Mouse (Mus musculus): ENCODE data around the gene Kcnh1. TPM values are rescaled to one million over a fixed set of nuclear protein-coding genes. Genes with fewer than 3 reads are reported as not detected.

Gene Kcnh1
- polyA plus RNA-seq, 1 experiment from 2014 or later, result 0.04 TPM

GRCm38 (mm10) chr1:192300417-192300816 lies 109.8 kb downstream of the Kcnh1 start:
- Histone ChIP-seq H3K36me3 (ENCODE audit: control insufficient read depth, insufficient read depth, low read length) (no peaks in the 10 kb centered on the region), H3K4me1 (replicated peaks; ENCODE audit: control insufficient read depth, insufficient read depth, low read length) (no peaks in the 10 kb centered on the region), H3K9me3 (ENCODE audit: control insufficient read depth, low read length) (no peaks in the 10 kb centered on the region), H3K27ac (ENCODE audit: low read depth, low read length) (no peak overlapping the region), H3K27me3 (replicated peaks; ENCODE audit: control insufficient read depth, insufficient read depth, low read length) (no peaks in the 10 kb centered on the region), H3K4me2 (no peak overlapping the region), H3K4me3 (ENCODE audit: low read depth, low read length) (no peak overlapping the region), H3K9ac (ENCODE audit: low read depth, low read length) (no peak overlapping the region)
- no peak for ATAC-seq (replicated peaks; ENCODE audit: low FRiP score)
- no peak for DNase-seq (ENCODE audit: low spot score)
- WGBS, result 80% methylated on average over 7 of the region's 7 CpGs

- 59% methylated on average over 2 of the region's 2 CpGs for WGBS
- no peak overlapping the region for H3K4me2 ChIP-seq
- no peak for ATAC-seq (replicated peaks; ENCODE audit: low FRiP score)
- H3K36me3 ChIP-seq (ENCODE audit: control insufficient read depth, insufficient read depth, low read length), result no peaks in the 10 kb centered on the region
- no peak overlapping the region for H3K4me3 ChIP-seq (ENCODE audit: low read depth, low read length)
- no peak for DNase-seq (ENCODE audit: low spot score)
- H3K9me3 ChIP-seq (ENCODE audit: control insufficient read depth, low read length), result no peaks in the 10 kb centered on the region
- H3K27ac ChIP-seq (ENCODE audit: low read depth, low read length), result no peak overlapping the region
- no peak overlapping the region for H3K9ac ChIP-seq (ENCODE audit: low read depth, low read length)
- no peaks in the 10 kb centered on the region for H3K4me1 ChIP-seq (replicated peaks; ENCODE audit: control insufficient read depth, insufficient read depth, low read length)
- no peaks in the 10 kb centered on the region for H3K27me3 ChIP-seq (replicated peaks; ENCODE audit: control insufficient read depth, insufficient read depth, low read length)
Observed at GRCm38 (mm10) chr1:192303615-192304014, 113.0 kb downstream of the Kcnh1 start.

GRCm38 (mm10) chr1:192305155-192305554 lies 114.6 kb downstream of the Kcnh1 start:
- Histone ChIP-seq H3K9me3 (ENCODE audit: control insufficient read depth, low read length) (no peaks in the 10 kb centered on the region), H3K4me1 (replicated peaks; ENCODE audit: control insufficient read depth, insufficient read depth, low read length) (no peaks in the 10 kb centered on the region), H3K4me3 (ENCODE audit: low read depth, low read length) (no peak overlapping the region), H3K27me3 (replicated peaks; ENCODE audit: control insufficient read depth, insufficient read depth, low read length) (no peaks in the 10 kb centered on the region), H3K36me3 (ENCODE audit: control insufficient read depth, insufficient read depth, low read length) (no peaks in the 10 kb centered on the region), H3K4me2 (no peak overlapping the region), H3K27ac (ENCODE audit: low read depth, low read length) (no peak overlapping the region), H3K9ac (ENCODE audit: low read depth, low read length) (no peak overlapping the region)
- WGBS, result 80% methylated on average over 1 of the region's 1 CpGs
- no peak for ATAC-seq (replicated peaks; ENCODE audit: low FRiP score)
- no peak for DNase-seq (ENCODE audit: low spot score)

GRCm38 (mm10) chr1:192307055-192307454 lies 116.5 kb downstream of the Kcnh1 start:
- Histone ChIP-seq H3K27ac (ENCODE audit: low read depth, low read length) (no peak overlapping the region), H3K4me1 (replicated peaks; ENCODE audit: control insufficient read depth, insufficient read depth, low read length) (no peaks in the 10 kb centered on the region), H3K27me3 (replicated peaks; ENCODE audit: control insufficient read depth, insufficient read depth, low read length) (no peaks in the 10 kb centered on the region), H3K4me2 (no peak overlapping the region), H3K9ac (ENCODE audit: low read depth, low read length) (no peak overlapping the region), H3K9me3 (ENCODE audit: control insufficient read depth, low read length) (no peaks in the 10 kb centered on the region), H3K4me3 (ENCODE audit: low read depth, low read length) (no peak overlapping the region), H3K36me3 (ENCODE audit: control insufficient read depth, insufficient read depth, low read length) (no peaks in the 10 kb centered on the region)
- no peak for DNase-seq (ENCODE audit: low spot score)
- no peak for ATAC-seq (replicated peaks; ENCODE audit: low FRiP score)

GRCm38 (mm10) chr1:192311298-192311697 lies 120.7 kb downstream of the Kcnh1 start:
- no peaks in the 10 kb centered on the region for H3K9me3 ChIP-seq (ENCODE audit: control insufficient read depth, low read length)
- no peak overlapping the region for H3K4me3 ChIP-seq (ENCODE audit: low read depth, low read length)
- no peak for ATAC-seq (replicated peaks; ENCODE audit: low FRiP score)
- H3K36me3 ChIP-seq (ENCODE audit: control insufficient read depth, insufficient read depth, low read length), result no peaks in the 10 kb centered on the region
- no peak overlapping the region for H3K27ac ChIP-seq (ENCODE audit: low read depth, low read length)
- H3K9ac ChIP-seq (ENCODE audit: low read depth, low read length), result no peak overlapping the region
- peaks cover 4% of the 10 kb centered on the region; the same call in 1 of the 2 replicates for H3K4me1 ChIP-seq (replicated peaks; ENCODE audit: control insufficient read depth, insufficient read depth, low read length)
- no peak overlapping the region for H3K4me2 ChIP-seq
- no peaks in the 10 kb centered on the region for H3K27me3 ChIP-seq (replicated peaks; ENCODE audit: control insufficient read depth, insufficient read depth, low read length)
- DNase-seq (ENCODE audit: low spot score), result no peak

- WGBS, result 63% methylated on average over 6 of the region's 6 CpGs
- Histone ChIP-seq H3K27me3 (replicated peaks; ENCODE audit: control insufficient read depth, insufficient read depth, low read length) (no peaks in the 10 kb centered on the region), H3K9me3 (ENCODE audit: control insufficient read depth, low read length) (no peaks in the 10 kb centered on the region), H3K27ac (ENCODE audit: low read depth, low read length) (no peak overlapping the region), H3K4me3 (ENCODE audit: low read depth, low read length) (no peak overlapping the region), H3K4me1 (replicated peaks; ENCODE audit: control insufficient read depth, insufficient read depth, low read length) (peaks cover 4% of the 10 kb centered on the region; the same call in 1 of the 2 replicates), H3K4me2 (no peak overlapping the region), H3K36me3 (ENCODE audit: control insufficient read depth, insufficient read depth, low read length) (no peaks in the 10 kb centered on the region), H3K9ac (ENCODE audit: low read depth, low read length) (no peak overlapping the region)
- no peak for DNase-seq (ENCODE audit: low spot score)
- peak; percentile 64 for ATAC-seq (replicated peaks; ENCODE audit: low FRiP score)
Observed at GRCm38 (mm10) chr1:192311851-192312438, 121.4 kb downstream of the Kcnh1 start.

- 57% methylated on average over 4 of the region's 4 CpGs for WGBS
- ATAC-seq (replicated peaks; ENCODE audit: low FRiP score), result no peak
- Histone ChIP-seq H3K27ac (ENCODE audit: low read depth, low read length) (no peak overlapping the region), H3K4me2 (no peak overlapping the region), H3K9ac (ENCODE audit: low read depth, low read length) (no peak overlapping the region), H3K9me3 (ENCODE audit: control insufficient read depth, low read length) (no peaks in the 10 kb centered on the region), H3K4me3 (ENCODE audit: low read depth, low read length) (no peak overlapping the region), H3K4me1 (replicated peaks; ENCODE audit: control insufficient read depth, insufficient read depth, low read length) (peaks cover 4% of the 10 kb centered on the region; the same call in 1 of the 2 replicates), H3K36me3 (ENCODE audit: control insufficient read depth, insufficient read depth, low read length) (no peaks in the 10 kb centered on the region), H3K27me3 (replicated peaks; ENCODE audit: control insufficient read depth, insufficient read depth, low read length) (no peaks in the 10 kb centered on the region)
- no peak for DNase-seq (ENCODE audit: low spot score)
Observed at GRCm38 (mm10) chr1:192312446-192312845, 121.9 kb downstream of the Kcnh1 start.

- Histone ChIP-seq H3K27me3 (replicated peaks; ENCODE audit: control insufficient read depth, insufficient read depth, low read length) (no peaks in the 10 kb centered on the region), H3K4me3 (ENCODE audit: low read depth, low read length) (no peak overlapping the region), H3K9me3 (ENCODE audit: control insufficient read depth, low read length) (no peaks in the 10 kb centered on the region), H3K4me1 (replicated peaks; ENCODE audit: control insufficient read depth, insufficient read depth, low read length) (peaks cover 4% of the 10 kb centered on the region; the same call in 1 of the 2 replicates), H3K36me3 (ENCODE audit: control insufficient read depth, insufficient read depth, low read length) (no peaks in the 10 kb centered on the region), H3K27ac (ENCODE audit: low read depth, low read length) (no peak overlapping the region), H3K4me2 (no peak overlapping the region), H3K9ac (ENCODE audit: low read depth, low read length) (no peak overlapping the region)
- 81% methylated on average over 4 of the region's 4 CpGs for WGBS
- ATAC-seq (replicated peaks; ENCODE audit: low FRiP score) (no peak), DNase-seq (ENCODE audit: low spot score) (no peak)
Observed at GRCm38 (mm10) chr1:192312998-192313397, 122.4 kb downstream of the Kcnh1 start.

- H3K9ac ChIP-seq (ENCODE audit: low read depth, low read length), result no peak overlapping the region
- H3K27me3 ChIP-seq (replicated peaks; ENCODE audit: control insufficient read depth, insufficient read depth, low read length), result no peaks in the 10 kb centered on the region
- no peak overlapping the region for H3K27ac ChIP-seq (ENCODE audit: low read depth, low read length)
- DNase-seq (ENCODE audit: low spot score), result no peak
- H3K4me3 ChIP-seq (ENCODE audit: low read depth, low read length), result no peak overlapping the region
- ATAC-seq (replicated peaks; ENCODE audit: low FRiP score), result peak; percentile 65; the same call in 1 of the 2 replicates
- H3K4me2 ChIP-seq, result no peak overlapping the region
- 54% methylated on average over 7 of the region's 7 CpGs for WGBS
- H3K9me3 ChIP-seq (ENCODE audit: control insufficient read depth, low read length), result no peaks in the 10 kb centered on the region
- peaks cover 4% of the 10 kb centered on the region; the same call in 1 of the 2 replicates for H3K4me1 ChIP-seq (replicated peaks; ENCODE audit: control insufficient read depth, insufficient read depth, low read length)
- H3K36me3 ChIP-seq (ENCODE audit: control insufficient read depth, insufficient read depth, low read length), result no peaks in the 10 kb centered on the region
Observed at GRCm38 (mm10) chr1:192313571-192313972, 123.0 kb downstream of the Kcnh1 start.

Data from liver, embryonic 11.5 days (tissue).